Mouse (Mus musculus) embryonic facial prominence, embryonic 14.5 days (tissue): ENCODE measurements around the gene Smim8. TPM values are rescaled to one million over a fixed set of nuclear protein-coding genes. Genes with fewer than 3 reads are reported as not detected.
A peak's percentile ranks its signal among the peaks of the same experiment; 100 is the strongest.
"Not testable (repeated sequence)": the region's sequence is repeated elsewhere in the genome, so short reads cannot be mapped to it uniquely, and the experiment has no call there.

Experiments used
- ATAC-seq: fragments of 200-750 bp; cut with Nextera tagmentation; 2 replicates; pipeline ENCODE4 v1.8.0; 2017; ENCODE audit warnings: low read depth, moderate number of reproducible peaks, moderate TSS enrichment
- DNase-seq: peaks from one replicate; pipeline ENCODE4 v3.0.0-alpha.2; 2015; ENCODE audit warnings: low spot score
- H3K27ac ChIP-seq: fragments of 300-500 bp; sonication (generic); replicated peaks from 2 replicates; pipeline ENCODE4 v1.5.1; 2014; ENCODE audit warnings: low read depth, mild to moderate bottlenecking, low read length, moderate library complexity
- H3K27me3 ChIP-seq: fragments of 300-500 bp; sonication (generic); replicated peaks from 2 replicates; pipeline ENCODE4 v1.6.1; 2014; ENCODE audit warnings: low read length; ENCODE audit not compliant: control insufficient read depth, insufficient read depth
- H3K36me3 ChIP-seq: fragments of 300-500 bp; sonication (generic); 2 replicates; pipeline ENCODE4 v1.6.1; 2014; ENCODE audit warnings: low read length, mixed read lengths; ENCODE audit not compliant: control insufficient read depth, insufficient read depth
- H3K4me1 ChIP-seq: fragments of 300-500 bp; sonication (generic); 2 replicates; pipeline ENCODE4 v1.6.1; 2014; ENCODE audit warnings: antibody characterized with exemption, low read length; ENCODE audit not compliant: control insufficient read depth, insufficient read depth
- H3K4me2 ChIP-seq: fragments of 300-500 bp; sonication (generic); 2 replicates; pipeline ENCODE4 v1.6.1; 2014; ENCODE audit warnings: low read depth, mild to moderate bottlenecking, low read length, moderate library complexity, mixed read lengths
- H3K4me3 ChIP-seq: fragments of 300-500 bp; sonication (generic); 2 replicates; pipeline ENCODE4 v1.5.1; 2014; ENCODE audit warnings: low read depth, mild to moderate bottlenecking, low read length
- H3K9ac ChIP-seq: fragments of 300-500 bp; sonication (generic); 2 replicates; pipeline ENCODE4 v1.6.1; 2014; ENCODE audit warnings: low read depth, mild to moderate bottlenecking, low read length, moderate library complexity, mixed read lengths
- H3K9me3 ChIP-seq: fragments of 300-500 bp; sonication (generic); 2 replicates; pipeline ENCODE4 v1.6.1; 2016; ENCODE audit warnings: low read length; ENCODE audit not compliant: control insufficient read depth
- WGBS: fragments of 180-500 bp; shearing (Covaris S2); extraction: QIAGEN DNeasy Blood & Tissue Kit; methylation state at CpG from one replicate; pipeline ENCODE4 v1.1.7; 2014; 5-methylcytosine and 5-hydroxymethylcytosine counted together
- polyA plus RNA-seq: library from polyadenylated mRNA; unstranded; fragments of >200 nt; fragmentation: Nextera tagmentation; extraction: Ambion mirVana; gene quantifications from 2 replicates; pipeline ENCODE4 v1.2.1, GENCODE M21; 2014

Gene Smim8
- polyA plus RNA-seq, 1 experiment from 2014 or later, result 47.3 TPM

DNA sequence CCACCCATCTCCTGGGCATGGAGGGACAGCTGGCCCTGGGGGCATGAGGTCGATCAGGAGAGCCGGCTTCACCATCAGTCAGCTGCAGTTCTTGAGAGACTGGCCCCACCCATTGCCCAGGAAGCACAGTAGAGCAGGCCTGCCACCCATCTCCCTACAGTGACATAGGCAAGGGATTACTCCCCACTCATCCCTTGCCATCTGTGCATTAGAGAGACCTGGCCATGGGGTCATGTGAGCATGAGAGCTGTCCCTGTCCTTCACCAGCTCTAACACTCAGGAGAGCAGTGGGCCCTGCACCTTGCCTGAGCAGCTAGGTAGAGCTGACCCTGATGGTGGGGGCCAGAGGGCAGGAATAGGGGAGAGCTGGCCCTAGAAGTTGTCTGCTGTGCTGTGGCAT, 7.4 kb upstream of the Smim8 start:
- no peaks in the 10 kb centered on the region for H3K36me3 ChIP-seq
- H3K4me3 ChIP-seq, result no peak overlapping the region
- H3K9ac ChIP-seq, result no peak overlapping the region
- H3K9me3 ChIP-seq, result no peaks in the 10 kb centered on the region
- ATAC-seq (no peak), DNase-seq (no peak)
- H3K4me2 ChIP-seq, result no peak overlapping the region
- WGBS, result 30% methylated on average over 2 of the region's 2 CpGs
- no peaks in the 10 kb centered on the region for H3K27me3 ChIP-seq
- H3K27ac ChIP-seq, result no peak overlapping the region
- no peaks in the 10 kb centered on the region for H3K4me1 ChIP-seq

DNA sequence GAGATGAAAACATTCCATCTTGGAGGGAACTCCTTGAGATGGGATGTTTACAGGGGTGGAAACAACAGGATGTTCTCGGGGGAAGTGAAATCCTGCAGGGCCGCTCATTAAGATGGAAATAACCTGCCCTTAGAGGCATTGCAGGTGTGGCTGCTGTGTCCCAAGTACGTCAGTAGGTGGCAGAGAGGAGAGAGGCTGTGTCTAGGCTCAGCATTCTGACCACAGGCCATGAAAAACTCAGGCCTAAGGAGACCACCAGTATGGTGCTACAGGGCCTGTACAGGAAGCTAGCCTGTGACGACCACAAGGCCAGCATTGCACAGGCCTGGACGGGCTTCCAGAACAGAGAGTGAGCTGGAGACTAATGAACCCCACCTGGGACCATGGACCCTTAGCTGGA, 6.6 kb upstream of the Smim8 start:
- 59% methylated on average over 5 of the region's 5 CpGs for WGBS
- no peaks in the 10 kb centered on the region for H3K4me1 ChIP-seq
- H3K4me2 ChIP-seq, result no peak overlapping the region
- H3K4me3 ChIP-seq, result no peak overlapping the region
- DNase-seq, result no peak
- H3K36me3 ChIP-seq, result no peaks in the 10 kb centered on the region
- H3K9ac ChIP-seq, result no peak overlapping the region
- no peaks in the 10 kb centered on the region for H3K9me3 ChIP-seq
- H3K27ac ChIP-seq, result no peak overlapping the region
- ATAC-seq, result no peak
- no peaks in the 10 kb centered on the region for H3K27me3 ChIP-seq

DNA sequence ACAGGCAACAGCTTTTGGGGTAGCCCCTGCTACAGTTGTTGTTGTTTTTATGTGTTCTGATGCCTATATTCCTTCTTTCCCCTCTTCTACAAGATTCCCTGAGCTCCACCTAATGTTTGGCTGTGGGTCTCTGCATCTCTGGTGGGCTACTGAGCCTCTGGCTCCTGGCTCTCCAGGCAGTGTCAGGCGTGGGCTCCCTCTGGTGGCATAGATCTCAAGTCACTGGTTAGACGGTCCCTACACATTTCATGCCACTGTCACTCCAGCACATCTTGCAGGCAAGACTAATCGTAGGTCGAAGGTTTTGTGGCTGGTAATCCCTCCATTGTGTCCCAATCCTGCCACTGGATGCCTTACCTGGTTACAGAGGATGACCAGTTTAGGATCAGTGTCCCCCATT, 4.5 kb upstream of the Smim8 start:
- WGBS, result 24% methylated on average over 4 of the region's 4 CpGs

DNA sequence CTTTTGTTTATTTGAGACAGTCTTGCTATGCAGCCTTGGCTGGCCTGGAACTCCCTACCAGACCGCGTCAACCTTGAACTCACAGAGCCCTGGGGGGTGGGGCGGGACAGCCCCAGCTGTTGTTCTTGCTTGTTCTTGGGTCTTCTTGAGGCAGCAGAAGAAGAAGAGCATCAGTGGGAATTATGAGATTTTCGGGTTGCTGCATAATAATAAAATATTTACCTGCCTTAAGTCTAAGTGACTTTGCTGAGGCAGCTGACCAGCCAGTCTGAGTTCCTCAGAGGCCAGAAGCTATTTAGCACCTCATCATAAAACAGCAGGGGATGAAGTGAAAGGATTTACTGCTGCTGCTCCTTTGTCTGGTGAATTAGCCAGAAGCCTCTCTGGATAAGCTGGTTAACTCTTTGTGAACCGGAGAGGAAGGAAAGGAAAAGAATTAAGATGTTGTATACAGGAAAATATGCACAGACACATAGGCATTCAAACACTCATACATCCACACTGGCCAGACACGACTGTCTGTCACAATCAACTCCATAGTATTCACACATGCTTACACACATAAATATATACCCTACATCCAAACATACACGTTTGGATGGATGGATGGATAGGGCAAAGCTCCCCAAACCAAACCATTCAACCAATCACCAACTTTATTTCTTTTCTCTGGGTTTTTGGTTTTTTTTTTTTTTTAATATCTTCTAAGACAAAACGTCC, 6.4 kb downstream of the Smim8 start:
- no peaks in the 10 kb centered on the region for H3K4me1 ChIP-seq
- H3K9ac ChIP-seq, result no peak overlapping the region
- H3K27ac ChIP-seq, result no peak overlapping the region
- no peak for ATAC-seq
- H3K27me3 ChIP-seq, result no peaks in the 10 kb centered on the region
- 21% methylated on average over 8 of the region's 8 CpGs for WGBS
- H3K4me2 ChIP-seq, result no peak overlapping the region
- H3K9me3 ChIP-seq, result no peaks in the 10 kb centered on the region
- DNase-seq, result no peak
- no peak overlapping the region for H3K4me3 ChIP-seq
- H3K36me3 ChIP-seq, result peaks cover 16% of the 10 kb centered on the region; the same call in 1 of the 2 replicates

More for the DNA sequence above, 4.5 kb upstream of the Smim8 start:
- Histone ChIP-seq H3K4me2 (no peak overlapping the region), H3K36me3 (no peaks in the 10 kb centered on the region), H3K4me1 (0 out of 2 replicates have a peak, but pooled peaks cover under 1% of the 10 kb centered on the region), H3K9ac (no peak overlapping the region), H3K9me3 (no peaks in the 10 kb centered on the region), H3K27me3 (no peaks in the 10 kb centered on the region), H3K27ac (no peak overlapping the region), H3K4me3 (no peak overlapping the region)
- ATAC-seq, result no peak
- DNase-seq, result peak; percentile 12

DNA sequence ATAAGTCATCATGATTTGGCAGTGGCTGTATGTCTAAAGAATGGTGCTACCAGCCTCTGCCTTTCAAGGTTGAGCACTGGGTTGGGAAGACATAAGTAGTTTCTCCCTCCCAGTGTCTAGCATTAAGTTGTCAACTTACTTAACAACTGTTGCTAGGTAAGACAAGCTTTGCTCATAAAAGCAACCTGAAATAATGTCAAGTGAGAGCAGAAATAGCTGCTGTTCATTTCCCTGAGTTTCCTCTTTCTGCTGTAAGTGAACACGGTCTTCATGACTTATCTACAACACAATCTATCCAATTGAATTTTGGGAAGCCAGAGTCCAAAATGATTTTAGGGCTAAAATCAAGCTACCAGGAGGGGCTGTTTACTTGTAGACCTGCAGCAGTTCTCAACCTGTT, 22.1 kb downstream of the Smim8 start, which contains the start of gene Gm136:
Gene Gm136 (minus strand): TSS at position 101 of the 400 bp plus-strand sequence.
- no peaks in the 10 kb centered on the region for H3K9me3 ChIP-seq
- no peak for ATAC-seq
- H3K36me3 ChIP-seq, result no peaks in the 10 kb centered on the region
- DNase-seq, result no peak
- 87% methylated on average over 1 of the region's 1 CpGs for WGBS
- H3K4me3 ChIP-seq, result no peak within 1 kb of the TSS
- no peaks in the 10 kb centered on the region for H3K4me1 ChIP-seq
- H3K9ac ChIP-seq, result no peak within 1 kb of the TSS
- H3K4me2 ChIP-seq, result no peak within 1 kb of the TSS
- H3K27ac ChIP-seq, result no peak within 1 kb of the TSS
- H3K27me3 ChIP-seq, result no peaks in the 10 kb centered on the region

DNA sequence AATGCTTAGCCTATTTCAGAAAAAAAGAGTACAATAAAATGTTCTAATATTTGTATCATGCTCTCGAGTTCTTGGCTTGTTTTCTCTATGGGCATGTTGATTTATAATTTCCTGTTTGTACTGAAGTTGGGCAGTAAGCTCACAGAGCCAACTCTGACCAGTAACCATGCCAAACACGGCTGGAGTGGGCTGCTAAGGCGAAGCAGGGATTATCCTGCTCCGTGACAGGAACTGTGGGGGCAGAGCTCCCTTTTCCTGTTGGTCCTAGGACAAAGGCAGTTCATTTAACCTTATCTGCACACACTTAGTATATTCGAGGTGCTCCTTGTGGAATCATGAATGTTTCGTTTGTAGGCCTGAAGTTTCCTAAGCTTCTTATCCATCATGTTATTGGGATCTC, 29.0 kb downstream of the Smim8 start:
- H3K36me3 ChIP-seq, result no peaks in the 10 kb centered on the region
- H3K9me3 ChIP-seq, result no peaks in the 10 kb centered on the region
- ATAC-seq, result no peak
- DNase-seq, result no peak
- 60% methylated on average over 6 of the region's 6 CpGs for WGBS
- H3K4me3 ChIP-seq, result no peak overlapping the region
- no peaks in the 10 kb centered on the region for H3K4me1 ChIP-seq
- H3K4me2 ChIP-seq, result no peak overlapping the region
- H3K27me3 ChIP-seq, result no peaks in the 10 kb centered on the region
- no peak overlapping the region for H3K9ac ChIP-seq
- H3K27ac ChIP-seq, result no peak overlapping the region

DNA sequence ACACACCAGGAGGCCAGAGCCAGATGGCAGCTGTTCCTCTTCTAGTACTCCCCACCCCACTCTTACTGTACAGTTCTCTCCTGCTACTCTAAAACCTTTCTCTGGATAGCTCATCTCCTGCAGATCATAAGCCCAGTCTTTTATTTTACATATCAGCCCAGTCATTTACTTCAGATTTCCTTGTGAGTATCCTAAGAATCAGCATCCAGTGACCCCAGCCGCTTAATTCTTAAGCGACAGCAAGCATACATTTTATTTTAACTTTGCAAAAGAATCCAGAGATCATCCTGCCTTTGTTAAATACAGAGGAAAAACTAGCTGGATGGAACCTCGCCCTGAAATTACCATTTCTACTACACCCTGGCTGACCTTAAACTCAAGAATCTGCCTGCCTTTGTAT, 43.8 kb downstream of the Smim8 start:
- H3K27ac ChIP-seq, result no peak overlapping the region
- H3K4me2 ChIP-seq, result no peak overlapping the region
- no peaks in the 10 kb centered on the region for H3K36me3 ChIP-seq
- ATAC-seq, result no peak
- 73% methylated on average over 3 of the region's 3 CpGs for WGBS
- no peaks in the 10 kb centered on the region for H3K4me1 ChIP-seq
- no peak overlapping the region for H3K9ac ChIP-seq
- H3K9me3 ChIP-seq, result no peaks in the 10 kb centered on the region
- DNase-seq, result no peak
- no peak overlapping the region for H3K4me3 ChIP-seq
- H3K27me3 ChIP-seq, result peaks cover 5% of the 10 kb centered on the region; the same call in 1 of the 2 replicates

DNA sequence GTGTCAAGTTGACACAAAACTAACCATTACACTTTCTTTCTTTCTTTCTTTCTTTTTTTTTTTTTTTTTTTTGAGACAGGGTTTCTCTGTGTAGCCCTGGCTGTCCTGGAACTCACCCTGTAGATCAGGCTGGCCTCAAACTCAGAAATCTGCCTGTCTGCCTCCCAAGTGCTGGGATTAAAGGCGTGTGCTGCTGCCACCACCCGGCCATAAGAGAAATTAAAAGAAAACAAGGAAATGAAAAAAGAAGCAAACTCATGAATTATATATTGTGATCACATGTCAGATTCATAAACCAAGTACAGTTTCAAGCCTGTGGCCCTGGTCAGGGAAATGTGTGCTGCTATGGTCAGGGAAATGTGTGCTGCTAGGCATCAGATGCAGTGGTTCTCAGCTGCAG, 44.8 kb downstream of the Smim8 start:
- H3K27ac ChIP-seq, DNase-seq, H3K9ac ChIP-seq, ATAC-seq, H3K4me3 ChIP-seq, H3K4me1 ChIP-seq, H3K36me3 ChIP-seq, H3K4me2 ChIP-seq, H3K9me3 ChIP-seq: not testable (repeated sequence)
- H3K27me3 ChIP-seq, result peaks cover 10% of the 10 kb centered on the region; the same call in 1 of the 2 replicates
- WGBS, result 31% methylated on average over 2 of the region's 2 CpGs

DNA sequence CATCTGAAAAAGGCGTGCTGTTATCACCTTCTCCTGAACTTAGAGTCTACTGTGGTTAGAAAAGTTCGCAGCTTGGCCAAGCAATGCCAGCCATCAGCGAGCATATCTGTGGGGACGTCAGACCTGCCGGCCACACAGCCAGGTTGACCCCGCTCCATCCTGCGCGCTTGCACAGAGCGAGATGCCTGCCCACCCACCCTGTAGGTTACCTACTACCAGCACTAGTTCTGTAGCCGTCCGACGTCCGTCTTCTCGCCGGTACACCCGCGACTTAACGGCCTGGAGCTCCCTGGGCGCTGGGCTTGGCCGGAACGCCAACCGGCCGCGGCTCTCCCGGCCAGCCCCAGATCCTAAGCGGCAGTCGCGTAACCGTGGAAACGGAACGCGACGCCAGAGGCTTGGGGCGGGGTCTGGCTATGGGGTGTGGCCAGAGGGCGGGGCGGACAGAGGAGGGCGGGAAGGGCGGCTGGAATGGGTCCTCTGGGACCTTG, 48.3 kb downstream of the Smim8 start, which contains the start of gene Cfap206:
Gene Cfap206 (minus strand): TSS at position 356 of the 491 bp plus-strand sequence.
- WGBS, result 2% methylated on average over 35 of the region's 38 CpGs
- H3K4me2 ChIP-seq, result peak within 1 kb of the TSS; percentile 78
- H3K9me3 ChIP-seq, result no peaks in the 10 kb centered on the region
- no peak within 1 kb of the TSS for H3K27ac ChIP-seq
- ATAC-seq, result peak; percentile 95
- peak within 1 kb of the TSS; percentile 47; the same call in 1 of the 2 replicates for H3K9ac ChIP-seq
- H3K36me3 ChIP-seq, result no peaks in the 10 kb centered on the region
- DNase-seq, result peak; percentile 84
- H3K27me3 ChIP-seq, result peaks cover 10% of the 10 kb centered on the region; the same call in 1 of the 2 replicates
- no peaks in the 10 kb centered on the region for H3K4me1 ChIP-seq
- H3K4me3 ChIP-seq, result peak within 1 kb of the TSS; percentile 44
